Mouse (Mus musculus): ENCODE data around the gene Galnt6.

Galnt6 gene

DNA sequence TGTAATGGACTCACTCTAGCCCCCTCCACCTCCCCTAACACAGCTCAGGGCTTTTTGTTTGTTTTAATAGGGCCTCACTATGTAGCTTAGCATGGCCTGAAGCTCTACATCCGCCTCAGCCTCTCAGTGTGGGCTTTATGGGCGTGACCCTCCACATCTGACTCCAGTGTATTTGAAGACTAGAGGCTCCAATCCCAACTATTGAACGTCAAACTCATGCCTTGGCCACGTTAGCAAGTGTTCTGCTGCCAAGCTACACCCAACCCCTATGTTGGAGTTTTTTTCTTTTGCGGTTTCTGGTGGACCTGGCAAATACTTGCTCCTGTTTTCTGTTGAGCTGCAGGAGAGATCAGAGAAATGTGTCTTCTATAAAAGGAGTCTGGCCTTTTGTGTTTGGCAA, 23.9 kb upstream of the Galnt6 start:
- no peak for DNase-seq

DNA sequence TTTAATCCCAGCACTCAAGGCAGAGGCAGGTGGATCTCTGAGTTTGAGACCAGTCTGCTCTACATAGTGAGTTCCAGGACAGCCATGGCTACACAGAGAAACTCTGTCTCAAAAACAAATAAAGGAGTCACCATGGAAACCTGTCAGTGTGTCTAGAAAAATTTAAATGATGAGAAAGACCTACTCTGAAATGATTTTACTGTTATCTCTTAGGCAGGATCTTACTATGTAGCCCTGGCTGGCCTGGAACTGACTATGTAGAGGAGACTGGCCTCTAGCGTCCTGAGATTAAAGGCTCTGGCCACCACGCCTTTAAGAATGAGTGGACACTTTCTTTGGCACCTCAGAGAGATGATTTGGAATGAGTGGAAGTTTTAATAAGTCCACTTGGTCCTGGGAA, 23.3 kb upstream of the Galnt6 start:
- DNase-seq, result no peak

- no peak for DNase-seq
These were observed 20.8 kb upstream of the Galnt6 start for GRCm38 (mm10) chr15:100749751-100750538.

DNA sequence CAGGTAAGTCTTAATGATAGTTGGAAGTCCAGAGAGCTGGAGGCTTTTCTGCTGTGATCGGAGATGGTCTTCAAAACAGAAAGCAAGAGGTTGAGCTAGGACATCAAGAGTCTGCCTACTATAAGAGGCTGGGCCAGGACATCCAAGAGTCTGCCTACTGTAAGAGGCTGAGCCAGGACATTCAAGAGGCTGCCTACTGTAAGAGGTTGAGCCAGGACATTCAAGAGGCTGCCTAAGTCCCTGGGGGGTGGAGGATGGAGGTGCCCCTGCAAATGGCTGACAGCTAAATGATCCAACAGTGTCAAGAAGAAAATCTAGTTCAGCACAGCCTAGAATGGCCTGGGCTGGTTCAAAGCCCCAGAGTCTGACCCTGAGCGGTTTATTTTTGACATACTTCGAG, 19.4 kb upstream of the Galnt6 start:
- no peak for DNase-seq

DNA sequence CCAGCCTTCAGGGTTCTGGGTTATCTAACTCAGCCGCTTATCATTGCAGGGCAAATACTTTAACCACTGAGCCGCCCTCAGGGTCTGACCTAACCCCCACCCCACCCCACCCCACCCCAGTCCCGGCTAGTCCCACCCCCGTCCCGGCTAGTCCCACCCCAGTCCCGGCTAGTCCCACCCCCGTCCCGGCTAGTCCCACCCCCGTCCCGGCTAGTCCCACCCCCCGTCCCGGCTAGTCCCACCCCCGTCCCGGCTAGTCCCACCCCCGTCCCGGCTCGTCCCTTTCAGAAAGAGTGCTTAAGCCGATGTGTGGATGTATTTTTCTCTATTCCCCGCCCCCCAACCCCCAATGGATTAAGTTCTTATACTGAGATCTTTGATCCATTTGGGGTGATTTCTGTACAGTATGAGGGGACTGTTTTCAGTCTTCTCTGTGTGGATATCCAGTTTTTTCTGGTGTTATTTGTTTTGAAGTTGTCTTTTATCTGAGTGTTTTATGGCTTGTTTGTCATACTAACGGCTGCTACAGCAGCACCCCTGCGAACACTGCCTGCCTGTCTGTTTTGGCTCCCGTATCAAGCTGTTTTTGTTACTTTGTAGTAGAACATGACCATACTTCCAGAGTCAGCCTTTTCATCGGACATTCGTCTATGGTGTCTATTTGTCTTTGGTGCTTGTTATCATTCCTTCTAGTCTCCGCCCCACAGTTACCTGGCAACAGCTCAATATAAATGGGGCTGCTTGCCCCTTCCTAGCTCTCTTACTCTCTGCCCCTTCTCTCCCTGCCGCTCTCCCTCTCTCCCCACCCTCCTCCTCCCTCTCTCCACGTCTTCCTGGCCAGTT, 18.2 kb upstream of the Galnt6 start:
- no peak for DNase-seq

- DNase-seq, result no peak
These were observed 17.4 kb upstream of the Galnt6 start for GRCm38 (mm10) chr15:100746478-100747120.

GRCm38 (mm10) chr15:100743238-100743637, 14.1 kb upstream of the Galnt6 start:
- no peak for DNase-seq

DNA sequence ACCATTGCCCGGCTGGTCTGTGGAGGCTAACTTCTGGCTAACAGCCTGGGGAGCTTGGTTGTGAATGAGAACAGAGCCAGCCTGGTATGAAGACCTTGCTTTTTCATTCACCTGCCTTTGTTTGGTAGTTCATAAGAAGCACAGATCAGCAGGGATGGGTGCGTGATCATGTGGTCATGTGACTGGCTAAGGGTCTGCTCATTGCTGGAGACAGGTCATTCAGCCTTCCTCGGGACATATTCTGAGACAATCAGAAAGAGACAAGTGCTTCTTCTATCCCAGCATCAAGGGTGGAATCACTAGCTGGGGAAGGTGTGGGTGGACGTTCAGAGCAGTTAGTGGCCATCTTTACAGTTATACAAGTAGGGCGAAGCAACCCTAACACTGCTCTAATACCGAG, 10.3 kb upstream of the Galnt6 start:
- DNase-seq, result no peak

- no peak for DNase-seq
These were observed 9.2 kb upstream of the Galnt6 start for GRCm38 (mm10) chr15:100738351-100738781.

DNA sequence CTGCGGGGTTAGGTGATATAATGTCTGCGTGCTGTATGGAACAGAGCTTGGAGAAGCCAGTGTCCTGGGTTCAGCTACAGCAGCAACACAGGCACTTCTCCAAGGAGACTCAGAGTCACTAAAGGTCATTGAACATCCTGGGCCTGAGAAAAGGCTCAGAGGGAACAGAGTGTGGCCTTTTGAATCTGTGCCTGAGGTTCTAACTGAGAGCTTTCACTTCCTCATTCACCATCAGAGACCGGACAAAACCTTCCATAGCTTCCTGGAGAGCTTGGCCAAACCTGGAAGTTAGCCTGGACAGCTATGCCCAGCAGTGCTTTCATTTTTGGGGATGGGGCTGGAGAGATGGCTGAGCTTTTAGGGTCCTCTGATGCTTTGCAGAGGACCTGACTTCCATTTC, 8.5 kb upstream of the Galnt6 start:
- DNase-seq, result no peak

DNA sequence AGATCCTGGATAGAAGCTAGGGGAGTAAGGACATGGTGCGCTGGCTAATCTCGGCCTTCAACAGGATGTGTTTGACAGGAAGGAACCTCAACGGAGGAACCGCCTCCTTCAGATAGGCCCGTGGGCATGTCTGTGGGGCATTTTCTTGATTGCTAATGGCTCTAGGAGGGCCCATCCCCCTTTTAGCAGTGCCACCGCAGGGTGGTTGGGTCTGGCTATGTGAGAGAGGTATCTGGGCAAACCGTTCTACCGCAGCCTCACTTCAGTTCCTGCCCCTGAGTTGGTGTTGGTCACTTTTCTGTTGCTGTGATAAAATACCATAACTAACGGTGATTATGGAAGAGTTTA, 6.8 kb upstream of the Galnt6 start:
- no peak for DNase-seq

DNA sequence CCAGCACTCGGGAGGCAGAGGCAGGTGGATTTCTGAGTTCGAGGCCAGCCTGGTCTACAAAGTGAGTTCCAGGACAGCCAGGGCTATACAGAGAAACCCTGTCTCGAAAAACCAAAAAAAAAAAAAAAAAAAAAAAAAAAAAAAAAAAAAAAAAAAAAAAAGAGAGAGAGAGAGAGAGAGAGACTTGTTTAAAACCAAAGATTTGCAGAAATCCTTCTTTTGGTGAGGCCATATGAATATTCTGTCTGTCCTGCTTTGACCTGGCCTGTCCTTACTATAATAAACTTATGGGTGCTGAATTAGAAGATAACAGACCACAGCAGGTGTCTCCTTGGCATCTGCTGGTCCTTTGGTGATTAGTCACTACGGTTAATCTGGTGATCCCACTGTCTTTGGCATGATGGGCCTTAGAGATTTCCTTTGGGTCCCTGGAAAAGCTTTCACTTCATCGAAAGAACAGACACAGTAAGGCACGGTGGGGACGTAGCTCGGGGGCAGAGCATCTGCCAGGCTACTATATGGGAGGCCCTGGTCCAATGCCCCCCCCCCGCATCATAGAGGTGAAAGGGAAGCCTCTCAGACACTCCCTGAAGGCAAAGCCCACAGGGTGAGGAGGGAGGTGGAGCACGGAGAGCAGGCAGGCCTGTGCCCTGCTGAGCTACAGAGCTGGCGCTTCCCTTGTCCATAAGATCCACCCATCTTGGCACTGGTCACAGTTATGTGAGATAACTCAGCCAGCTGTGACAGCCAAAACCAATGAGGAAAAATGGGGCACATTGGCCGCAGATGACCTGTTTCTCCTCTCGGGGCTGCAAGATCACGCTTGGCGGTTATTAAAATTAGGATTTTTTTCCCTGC, 6.1 kb upstream of the Galnt6 start:
- DNase-seq, result no peak

GRCm38 (mm10) chr15:100732580-100732979, 3.4 kb upstream of the Galnt6 start:
- no peak for DNase-seq

- no peak for DNase-seq
These were observed 1.9 kb upstream of the Galnt6 start for GRCm38 (mm10) chr15:100731081-100731480.

DNA sequence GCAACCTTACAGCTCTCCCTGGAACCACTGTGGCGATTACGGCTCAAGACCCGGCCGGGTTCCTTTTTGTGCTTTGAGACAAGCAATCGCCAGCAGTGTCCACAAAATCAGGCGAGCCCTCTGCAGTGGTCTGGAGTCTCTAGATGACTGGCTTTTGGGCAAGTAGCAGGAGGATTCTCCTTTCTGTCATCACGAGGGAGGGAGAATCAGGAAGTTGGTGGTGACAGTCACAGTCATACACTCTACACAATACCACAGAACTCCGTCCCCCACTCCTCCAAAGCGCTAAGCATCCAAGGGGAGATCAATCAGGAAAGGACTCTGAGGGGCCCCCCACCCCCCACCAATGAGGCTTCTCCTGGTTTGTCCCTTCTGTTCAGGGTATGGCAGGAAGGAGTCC, 590 bp downstream of the Galnt6 start:
- DNase-seq, result no peak

GRCm38 (mm10) chr15:100727834-100728233, 1.3 kb downstream of the Galnt6 start:
- DNase-seq, result no peak

- DNase-seq, result no peak
These were observed 2.5 kb downstream of the Galnt6 start for GRCm38 (mm10) chr15:100726721-100727120.

GRCm38 (mm10) chr15:100723505-100723904, 5.7 kb downstream of the Galnt6 start:
- no peak for DNase-seq

DNA sequence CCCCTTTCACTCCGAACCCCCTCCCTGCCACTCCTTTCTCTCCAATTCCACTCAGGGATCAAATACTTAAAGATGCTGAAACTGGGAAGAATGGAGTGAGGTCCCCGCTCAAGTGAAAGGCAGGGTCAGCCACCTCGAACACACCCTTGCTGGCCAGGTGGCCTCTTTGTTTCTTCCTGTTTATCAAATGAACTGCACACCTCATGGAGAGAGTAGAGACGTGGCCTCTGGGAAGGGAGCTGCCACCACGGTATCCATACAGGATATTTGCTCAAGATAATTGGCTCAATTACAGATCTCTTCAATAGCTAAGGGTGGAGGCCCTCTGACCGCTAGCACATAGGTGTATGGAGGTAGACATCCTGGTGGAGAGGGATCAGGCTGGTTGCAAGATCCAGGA, 6.6 kb downstream of the Galnt6 start:
- DNase-seq, result no peak

DNA sequence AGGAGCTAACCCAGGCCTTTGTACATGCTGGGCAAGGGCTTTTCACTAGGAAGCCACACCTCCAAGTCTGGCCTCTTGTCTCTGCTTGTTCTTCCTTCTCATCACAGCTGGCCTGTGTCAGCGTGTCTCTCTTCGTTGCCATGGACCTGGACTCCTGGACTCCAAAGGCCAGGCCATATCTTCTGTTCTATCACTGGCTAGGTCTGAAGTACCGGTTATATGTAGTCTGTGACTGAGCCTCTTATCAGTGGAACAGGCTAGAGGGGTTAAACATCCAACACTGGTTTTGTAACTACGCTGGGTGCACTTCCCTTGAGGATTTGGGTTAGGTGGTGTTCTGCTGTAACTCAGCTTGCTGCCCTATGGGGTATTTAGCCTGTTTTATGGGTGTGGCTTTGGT, 7.2 kb downstream of the Galnt6 start:
- no peak for DNase-seq

DNA sequence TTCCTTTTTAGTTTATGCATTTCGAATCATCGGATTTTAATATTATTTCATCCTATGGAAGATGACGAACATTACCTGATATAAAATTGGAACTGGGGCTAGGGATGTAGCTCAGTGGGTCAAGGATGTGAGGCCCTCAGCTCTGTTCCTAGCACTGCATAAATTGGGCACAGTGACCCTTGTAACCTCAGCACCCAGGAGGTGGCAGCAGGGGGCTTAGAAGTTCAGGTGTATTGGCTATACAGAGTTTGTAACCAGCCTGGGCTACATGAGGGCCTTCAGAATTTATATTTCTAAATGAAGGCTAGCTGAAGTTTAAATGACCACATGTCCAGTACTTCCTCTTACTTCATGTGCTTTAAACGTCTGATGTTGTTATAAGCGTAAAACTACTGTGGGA, 7.7 kb downstream of the Galnt6 start:
- no peak for DNase-seq

- DNase-seq, result no peak
These were observed 9.1 kb downstream of the Galnt6 start for GRCm38 (mm10) chr15:100720066-100720465.

GRCm38 (mm10) chr15:100719217-100719616, 10.0 kb downstream of the Galnt6 start:
- DNase-seq, result no peak

All from cerebellum, adult 9-11 months (tissue).